24 mouse cellular contexts compared by ENCODE assay signal in the genomic region with DNA sequence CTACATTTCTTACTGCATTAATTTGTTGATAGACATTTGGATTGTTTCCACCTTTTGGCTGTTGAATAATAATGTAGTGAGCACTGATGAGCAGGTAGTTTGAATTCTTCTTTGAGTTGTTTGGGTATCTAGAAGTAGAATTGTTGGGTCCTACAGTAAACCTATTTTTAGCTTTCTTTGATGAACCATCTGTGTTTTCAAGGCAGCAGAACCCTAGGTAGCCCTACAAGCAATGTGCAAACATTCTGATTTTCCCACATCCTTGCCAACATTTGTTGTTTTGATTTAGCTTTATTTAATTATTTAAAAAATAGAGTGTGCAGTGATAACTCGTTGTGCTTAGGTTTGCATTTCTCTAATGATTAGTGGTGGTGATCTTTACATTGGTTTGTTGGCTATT.
"Had no signal": no experiment of that assay in that cellular context is flagged by ENCODE, and none has a peak within 500 bp of the region (broad histone marks: within the 10 kb centered on the region; RNA-seq: fewer than 3 reads in every experiment).

No protein-coding gene starts in this region.

- H3K4me2 ChIP-seq: embryonic facial prominence, embryonic 12.5 days; embryonic facial prominence, embryonic 13.5 days; embryonic facial prominence, embryonic 15.5 days; forebrain, embryonic 12.5 days; forebrain, embryonic 13.5 days; forebrain, embryonic 15.5 days had no signal

- ATAC-seq: forebrain, embryonic 13.5 days; forebrain, embryonic 14.5 days; forebrain, embryonic 15.5 days; forebrain, embryonic 16.5 days; forebrain, postnatal 0 days had no signal

- DNase-seq: cerebellum, adult 9-11 months; cerebellum, postnatal 25 days; embryo, embryonic 11 days; forebrain, postnatal 0 days; gastrocnemius, adult 2 months; gastrocnemius, postnatal 10 days; gastrocnemius, postnatal 14 days; gastrocnemius, postnatal 25 days; gastrocnemius, postnatal 36 days; heart, adult 11 months; heart, adult 18-20 months; heart, adult 2 months had no signal

- H3K27me3 ChIP-seq: embryonic facial prominence, embryonic 12.5 days; embryonic facial prominence, embryonic 13.5 days; embryonic facial prominence, embryonic 15.5 days; forebrain, embryonic 12.5 days; forebrain, embryonic 13.5 days; forebrain, embryonic 15.5 days had no signal

- H3K36me3 ChIP-seq: embryonic facial prominence, embryonic 10.5 days; embryonic facial prominence, embryonic 12.5 days; embryonic facial prominence, embryonic 13.5 days; embryonic facial prominence, embryonic 15.5 days; forebrain, embryonic 10.5 days; forebrain, embryonic 12.5 days; forebrain, embryonic 15.5 days; heart, embryonic 10.5 days had no signal

- H3K4me3 ChIP-seq: embryonic facial prominence, embryonic 10.5 days; embryonic facial prominence, embryonic 12.5 days; embryonic facial prominence, embryonic 13.5 days; embryonic facial prominence, embryonic 15.5 days; erythroblast, embryonic 14.5 days; forebrain, embryonic 10.5 days; forebrain, embryonic 12.5 days; forebrain, embryonic 13.5 days; forebrain, embryonic 15.5 days; gastrocnemius, adult 2 months; heart, adult 2 months; heart, embryonic 10.5 days had no signal
